Mouse (Mus musculus) splenic B cell, adult 2 months (primary cell): ENCODE data around the gene Clec16a.

Source experiments
- DNase-seq: peaks from one replicate; pipeline ENCODE4 v3.0.0-alpha.2; 2011; ENCODE audit warnings: low read depth, low spot score
- H3K27me3 ChIP-seq: 2 replicates; pipeline ENCODE4 v1.6.1; 2012; ENCODE audit warnings: mild to moderate bottlenecking, low read length, moderate library complexity, mixed read lengths; ENCODE audit not compliant: control insufficient read depth, poor library complexity, insufficient read depth, severe bottlenecking
- H3K36me3 ChIP-seq: 2 replicates; pipeline ENCODE4 v1.6.1; 2012; ENCODE audit warnings: mild to moderate bottlenecking, low read length, moderate library complexity, mixed read lengths; ENCODE audit not compliant: control insufficient read depth, poor library complexity, insufficient read depth, severe bottlenecking

Clec16a gene

GRCm38 (mm10) chr16:10628960-10629359 is 83.8 kb downstream of the Clec16a start:
- H3K36me3 ChIP-seq: peaks cover 5% of the 10 kb centered on the region; the same call in 1 of the 2 replicates
- no peak for DNase-seq
- no peaks in the 10 kb centered on the region for H3K27me3 ChIP-seq

DNA sequence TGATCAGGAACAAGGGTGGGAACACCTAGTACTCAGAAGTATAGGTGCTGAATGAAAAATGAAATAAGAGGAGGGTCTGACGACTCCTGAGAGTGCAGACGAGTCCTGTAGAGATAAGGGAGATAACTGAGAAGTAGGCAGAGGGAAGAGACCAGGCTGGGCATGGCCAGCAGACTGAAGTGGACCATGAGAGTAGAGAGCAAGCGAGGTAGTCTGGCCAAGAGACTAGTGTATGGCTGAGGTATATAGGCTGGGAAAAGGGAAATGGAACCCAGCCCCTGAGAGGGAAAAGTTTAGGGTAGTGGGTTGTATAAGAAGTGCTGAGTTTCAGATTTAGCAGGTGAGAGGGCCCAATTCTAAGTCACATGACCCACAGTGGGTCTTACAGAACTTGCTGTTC is 84.2 kb downstream of the Clec16a start:
- H3K27me3 ChIP-seq: no peaks in the 10 kb centered on the region
- peaks cover 5% of the 10 kb centered on the region; the same call in 1 of the 2 replicates for H3K36me3 ChIP-seq
- no peak for DNase-seq

GRCm38 (mm10) chr16:10634940-10635339 is 89.8 kb downstream of the Clec16a start:
- Histone ChIP-seq H3K27me3 (no peaks in the 10 kb centered on the region), H3K36me3 (peaks cover under 1% of the 10 kb centered on the region; the same call in 1 of the 2 replicates)
- no peak for DNase-seq

DNA sequence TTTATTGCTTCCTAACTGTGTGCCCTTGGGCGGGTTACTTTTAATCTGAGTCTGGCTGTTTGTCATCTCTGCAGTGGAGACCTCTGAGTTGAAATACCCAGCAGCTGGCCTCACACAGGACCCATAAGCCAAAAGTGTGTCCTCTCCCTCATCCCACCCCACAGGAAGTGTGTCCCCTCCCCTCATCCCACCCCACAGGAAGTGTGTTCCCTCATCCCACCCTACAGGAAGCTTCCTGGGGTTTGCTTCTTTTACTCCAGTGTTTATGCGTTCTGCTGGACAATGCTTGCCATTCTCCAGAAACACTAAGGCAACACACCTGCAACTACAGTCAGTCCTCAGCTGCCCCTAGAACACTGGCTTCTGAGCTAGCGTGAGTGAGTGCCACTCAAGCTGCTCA is 92.8 kb downstream of the Clec16a start:
- DNase-seq: no peak
- Histone ChIP-seq H3K36me3 (no peaks in the 10 kb centered on the region), H3K27me3 (no peaks in the 10 kb centered on the region)

GRCm38 (mm10) chr16:10639111-10639889 is 94.2 kb downstream of the Clec16a start:
- no peak for DNase-seq
- Histone ChIP-seq H3K36me3 (no peaks in the 10 kb centered on the region), H3K27me3 (no peaks in the 10 kb centered on the region)

DNA sequence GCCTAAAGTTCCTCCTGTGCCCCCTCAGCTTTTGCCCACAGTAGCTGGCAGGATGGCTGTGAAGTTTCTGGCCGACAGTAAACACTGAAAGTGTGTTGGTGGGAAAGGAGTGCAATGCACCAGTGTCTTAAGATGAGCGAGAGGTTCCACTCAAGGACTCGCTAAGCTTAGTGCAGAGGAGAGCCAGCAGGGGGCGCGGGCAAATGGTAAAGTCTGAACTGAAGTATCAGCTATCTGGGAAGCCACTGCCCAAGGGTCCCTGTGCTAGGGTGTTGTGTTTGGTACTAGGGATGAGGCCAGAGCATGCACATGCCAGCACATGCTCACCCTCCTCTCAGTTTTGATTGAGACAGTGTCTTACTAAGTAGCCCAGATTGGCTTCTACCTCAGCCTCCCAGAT is 94.9 kb downstream of the Clec16a start:
- Histone ChIP-seq H3K27me3 (no peaks in the 10 kb centered on the region), H3K36me3 (no peaks in the 10 kb centered on the region)
- DNase-seq: peak; percentile 81

GRCm38 (mm10) chr16:10641146-10641545 is 96.0 kb downstream of the Clec16a start:
- no peaks in the 10 kb centered on the region for H3K36me3 ChIP-seq
- DNase-seq: no peak
- H3K27me3 ChIP-seq: no peaks in the 10 kb centered on the region

GRCm38 (mm10) chr16:10642857-10643633 is 97.9 kb downstream of the Clec16a start:
- H3K27me3 ChIP-seq: no peaks in the 10 kb centered on the region
- H3K36me3 ChIP-seq: no peaks in the 10 kb centered on the region
- DNase-seq: no peak

GRCm38 (mm10) chr16:10644238-10644637 is 99.1 kb downstream of the Clec16a start:
- DNase-seq: no peak
- no peaks in the 10 kb centered on the region for H3K36me3 ChIP-seq
- no peaks in the 10 kb centered on the region for H3K27me3 ChIP-seq

DNA sequence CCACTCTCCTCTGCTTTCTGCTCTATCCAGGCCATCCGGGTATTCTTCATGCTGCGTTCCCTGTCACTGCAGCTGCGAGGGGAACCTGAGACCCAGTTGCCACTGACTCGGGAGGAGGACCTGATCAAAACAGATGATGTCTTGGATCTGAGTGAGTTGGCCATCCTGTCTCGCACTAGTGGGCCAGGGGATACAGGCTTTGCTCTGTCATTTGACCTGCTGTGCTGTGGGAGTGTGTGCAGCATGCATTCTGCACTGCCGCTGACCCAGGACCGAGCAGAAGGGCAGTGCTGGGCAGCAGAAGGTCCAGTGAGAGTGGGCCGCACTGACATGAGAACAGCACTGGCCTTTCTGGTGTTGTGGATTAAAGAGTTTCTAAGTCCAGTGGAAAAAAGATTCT is 99.6 kb downstream of the Clec16a start:
- no peaks in the 10 kb centered on the region for H3K27me3 ChIP-seq
- H3K36me3 ChIP-seq: no peaks in the 10 kb centered on the region
- no peak for DNase-seq

DNA sequence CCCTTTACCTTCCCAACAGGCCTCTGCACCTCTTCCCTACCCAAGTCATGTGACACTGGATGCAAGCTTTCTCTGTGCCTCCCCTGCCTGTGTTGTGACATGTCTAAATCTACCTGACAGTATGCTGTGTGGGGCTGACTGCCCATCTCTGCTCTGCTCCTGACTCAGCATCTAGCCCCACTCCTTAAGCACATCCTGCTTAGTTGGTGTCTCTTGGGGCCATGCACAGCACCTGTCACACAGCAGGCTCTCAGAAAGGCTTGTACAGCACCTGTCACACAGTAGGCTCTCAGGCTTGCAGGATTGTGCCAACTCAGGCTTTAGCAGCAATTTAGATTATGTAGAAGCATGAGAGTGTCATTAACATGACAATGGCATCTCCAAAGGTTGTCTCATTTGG is 106.7 kb downstream of the Clec16a start:
- H3K27me3 ChIP-seq: no peaks in the 10 kb centered on the region
- H3K36me3 ChIP-seq: no peaks in the 10 kb centered on the region
- no peak for DNase-seq

GRCm38 (mm10) chr16:10652935-10653334 is 107.8 kb downstream of the Clec16a start:
- Histone ChIP-seq H3K36me3 (no peaks in the 10 kb centered on the region), H3K27me3 (no peaks in the 10 kb centered on the region)
- no peak for DNase-seq

GRCm38 (mm10) chr16:10655236-10655635 is 110.1 kb downstream of the Clec16a start:
- DNase-seq: no peak
- H3K27me3 ChIP-seq: no peaks in the 10 kb centered on the region
- no peaks in the 10 kb centered on the region for H3K36me3 ChIP-seq

- no peaks in the 10 kb centered on the region for H3K27me3 ChIP-seq
- no peak for DNase-seq
- no peaks in the 10 kb centered on the region for H3K36me3 ChIP-seq
Measured at GRCm38 (mm10) chr16:10655926-10656325, 110.8 kb downstream of the Clec16a start.

- H3K36me3 ChIP-seq: no peaks in the 10 kb centered on the region
- no peaks in the 10 kb centered on the region for H3K27me3 ChIP-seq
- DNase-seq: no peak
Measured at GRCm38 (mm10) chr16:10656461-10656860, 111.3 kb downstream of the Clec16a start.
